Mouse (Mus musculus): ENCODE measurements at regions not wholly inside any gene's neighbourhood (a gene's known extent, or its start where the extent isn't known, plus 50 kb on each side); places are given as distances from the start of the nearest gene placed in this dataset.
A peak's percentile ranks its signal among the peaks of the same experiment; 100 is the strongest.

GRCm38 (mm10) chr1:143523831-143524521, 116.5 kb upstream of the B3galt2 start:
- Histone ChIP-seq H3K27ac (ENCODE audit: low read depth, low read length) (no peak overlapping the region), H3K36me3 (ENCODE audit: control insufficient read depth, insufficient read depth, low read length) (no peaks in the 10 kb centered on the region), H3K27me3 (ENCODE audit: control insufficient read depth, insufficient read depth, low read length) (no peaks in the 10 kb centered on the region), H3K4me1 (replicated peaks; ENCODE audit: control insufficient read depth, insufficient read depth, low read length) (no peaks in the 10 kb centered on the region), H3K9me3 (ENCODE audit: control insufficient read depth, low read length) (no peaks in the 10 kb centered on the region), H3K4me3 (ENCODE audit: low read depth, low read length) (no peak overlapping the region), H3K4me2 (replicated peaks; ENCODE audit: low read depth, low read length) (no peak overlapping the region), H3K9ac (ENCODE audit: low read depth, low read length) (no peak overlapping the region)
- ATAC-seq (ENCODE audit: low FRiP score) (no peak), DNase-seq (ENCODE audit: low spot score) (no peak)
- WGBS = 86% methylated on average over 6 of the region's 6 CpGs

- Histone ChIP-seq H3K9me3 (ENCODE audit: control insufficient read depth, low read length) (no peaks in the 10 kb centered on the region), H3K27ac (ENCODE audit: low read depth, low read length) (no peak overlapping the region), H3K9ac (ENCODE audit: low read depth, low read length) (no peak overlapping the region), H3K27me3 (ENCODE audit: control insufficient read depth, insufficient read depth, low read length) (no peaks in the 10 kb centered on the region), H3K4me3 (ENCODE audit: low read depth, low read length) (no peak overlapping the region), H3K4me2 (replicated peaks; ENCODE audit: low read depth, low read length) (no peak overlapping the region), H3K36me3 (ENCODE audit: control insufficient read depth, insufficient read depth, low read length) (no peaks in the 10 kb centered on the region), H3K4me1 (replicated peaks; ENCODE audit: control insufficient read depth, insufficient read depth, low read length) (no peaks in the 10 kb centered on the region)
- WGBS = 63% methylated on average over 5 of the region's 5 CpGs
- DNase-seq (ENCODE audit: low spot score) (no peak), ATAC-seq (ENCODE audit: low FRiP score) (no peak)
Observed at GRCm38 (mm10) chr1:143524522-143524865, 116.0 kb upstream of the B3galt2 start.

GRCm38 (mm10) chr1:143540223-143540622, 100.2 kb upstream of the B3galt2 start:
- Histone ChIP-seq H3K4me3 (ENCODE audit: low read depth, low read length) (no peak overlapping the region), H3K9me3 (ENCODE audit: control insufficient read depth, low read length) (no peaks in the 10 kb centered on the region), H3K36me3 (ENCODE audit: control insufficient read depth, insufficient read depth, low read length) (no peaks in the 10 kb centered on the region), H3K27ac (ENCODE audit: low read depth, low read length) (no peak overlapping the region), H3K4me2 (replicated peaks; ENCODE audit: low read depth, low read length) (no peak overlapping the region), H3K27me3 (ENCODE audit: control insufficient read depth, insufficient read depth, low read length) (no peaks in the 10 kb centered on the region), H3K9ac (ENCODE audit: low read depth, low read length) (no peak overlapping the region), H3K4me1 (replicated peaks; ENCODE audit: control insufficient read depth, insufficient read depth, low read length) (no peaks in the 10 kb centered on the region)
- 77% methylated on average over 2 of the region's 2 CpGs for WGBS
- ATAC-seq (ENCODE audit: low FRiP score) (peak; percentile 65; the same call in 1 of the 2 replicates), DNase-seq (ENCODE audit: low spot score) (no peak)

- Histone ChIP-seq H3K36me3 (ENCODE audit: control insufficient read depth, insufficient read depth, low read length) (no peaks in the 10 kb centered on the region), H3K27me3 (ENCODE audit: control insufficient read depth, insufficient read depth, low read length) (no peaks in the 10 kb centered on the region), H3K9me3 (ENCODE audit: control insufficient read depth, low read length) (no peaks in the 10 kb centered on the region), H3K4me2 (replicated peaks; ENCODE audit: low read depth, low read length) (no peak overlapping the region), H3K4me1 (replicated peaks; ENCODE audit: control insufficient read depth, insufficient read depth, low read length) (no peaks in the 10 kb centered on the region), H3K27ac (ENCODE audit: low read depth, low read length) (no peak overlapping the region), H3K9ac (ENCODE audit: low read depth, low read length) (no peak overlapping the region), H3K4me3 (ENCODE audit: low read depth, low read length) (no peak overlapping the region)
- DNase-seq (ENCODE audit: low spot score) = no peak
- WGBS = 36% methylated on average over 3 of the region's 3 CpGs
- ATAC-seq (ENCODE audit: low FRiP score) = no peak
Observed at GRCm38 (mm10) chr1:143540701-143541100, 99.8 kb upstream of the B3galt2 start.

All from hindbrain, embryonic 11.5 days (tissue).